Mouse (Mus musculus) neural tube, embryonic 15.5 days (tissue): ENCODE measurements at regions not wholly inside any gene's neighbourhood (a gene's known extent, or its start where the extent isn't known, plus 50 kb on each side); places are given as distances from the start of the nearest gene placed in this dataset.

Experiments
- ATAC-seq: fragments of 200-750 bp; cut with Nextera tagmentation; 2 replicates; pipeline ENCODE4 v1.8.0; 2017; ENCODE audit warnings: mild to moderate bottlenecking, moderate TSS enrichment, moderate library complexity; ENCODE audit not compliant: low FRiP score
- H3K27ac ChIP-seq: fragments of 300-500 bp; sonication (generic); replicated peaks from 2 replicates; pipeline ENCODE4 v1.5.1; 2015; ENCODE audit warnings: mild to moderate bottlenecking, inconsistent platforms
- H3K27me3 ChIP-seq: fragments of 300-500 bp; sonication (generic); replicated peaks from 2 replicates; pipeline ENCODE4 v1.6.1; 2015; ENCODE audit warnings: inconsistent platforms
- H3K36me3 ChIP-seq: fragments of 300-500 bp; sonication (generic); 2 replicates; pipeline ENCODE4 v1.6.1; 2015; ENCODE audit warnings: inconsistent platforms
- H3K4me1 ChIP-seq: fragments of 300-500 bp; sonication (generic); 2 replicates; pipeline ENCODE4 v1.6.1; 2015; ENCODE audit warnings: inconsistent platforms
- H3K4me2 ChIP-seq: fragments of 300-500 bp; sonication (generic); 2 replicates; pipeline ENCODE4 v1.6.1; 2015; ENCODE audit warnings: inconsistent platforms, mild to moderate bottlenecking, moderate library complexity
- H3K4me3 ChIP-seq: fragments of 300-500 bp; sonication (generic); replicated peaks from 2 replicates; pipeline ENCODE4 v1.5.1; 2015; ENCODE audit warnings: mild to moderate bottlenecking, inconsistent platforms
- H3K9ac ChIP-seq: fragments of 300-500 bp; sonication (generic); replicated peaks from 2 replicates; pipeline ENCODE4 v1.6.1; 2015; ENCODE audit warnings: mild to moderate bottlenecking, inconsistent platforms
- H3K9me3 ChIP-seq: fragments of 300-500 bp; sonication (generic); replicated peaks from 2 replicates; pipeline ENCODE4 v1.6.1; 2016; ENCODE audit warnings: inconsistent platforms
- WGBS: fragments of 180-500 bp; shearing (Covaris S2); methylation state at CpG from one replicate; pipeline ENCODE4 v1.1.7; 2015; ENCODE audit warnings: mixed read lengths; 5-methylcytosine and 5-hydroxymethylcytosine counted together

GRCm38 (mm10) chr8:128141290-128141966 lies 217.0 kb upstream of the Nrp1 start:
- Histone ChIP-seq H3K4me1 (no peaks in the 10 kb centered on the region), H3K9ac (no peak overlapping the region)
- whole genome bisulfite sequencing: 87% methylated on average over 4 of the region's 4 CpGs

GRCm38 (mm10) chr8:128148351-128148942 lies 210.0 kb upstream of the Nrp1 start:
- no peak overlapping the region for H3K4me2 ChIP-seq
- no peak overlapping the region for H3K27ac ChIP-seq
- H3K4me1 ChIP-seq: no peaks in the 10 kb centered on the region
- no peaks in the 10 kb centered on the region for H3K9me3 ChIP-seq
- WGBS: 90% methylated on average over 3 of the region's 3 CpGs
- H3K36me3 ChIP-seq: no peaks in the 10 kb centered on the region
- H3K4me3 ChIP-seq: no peak overlapping the region
- no peak for ATAC-seq
- no peak overlapping the region for H3K9ac ChIP-seq
- H3K27me3 ChIP-seq: no peaks in the 10 kb centered on the region

More at GRCm38 (mm10) chr8:128141290-128141966, 217.0 kb upstream of the Nrp1 start:
- H3K9me3 ChIP-seq: no peaks in the 10 kb centered on the region
- H3K27me3 ChIP-seq: no peaks in the 10 kb centered on the region
- no peak for ATAC-seq
- H3K36me3 ChIP-seq: no peaks in the 10 kb centered on the region
- H3K4me3 ChIP-seq: no peak overlapping the region
- no peak overlapping the region for H3K27ac ChIP-seq
- H3K4me2 ChIP-seq: no peak overlapping the region

GRCm38 (mm10) chr8:128155604-128156003 lies 202.8 kb upstream of the Nrp1 start:
- Histone ChIP-seq H3K27ac (no peak overlapping the region), H3K4me3 (no peak overlapping the region), H3K9me3 (no peaks in the 10 kb centered on the region), H3K9ac (no peak overlapping the region), H3K4me1 (no peaks in the 10 kb centered on the region), H3K36me3 (no peaks in the 10 kb centered on the region), H3K4me2 (no peak overlapping the region), H3K27me3 (no peaks in the 10 kb centered on the region)
- no peak for ATAC-seq

DNA sequence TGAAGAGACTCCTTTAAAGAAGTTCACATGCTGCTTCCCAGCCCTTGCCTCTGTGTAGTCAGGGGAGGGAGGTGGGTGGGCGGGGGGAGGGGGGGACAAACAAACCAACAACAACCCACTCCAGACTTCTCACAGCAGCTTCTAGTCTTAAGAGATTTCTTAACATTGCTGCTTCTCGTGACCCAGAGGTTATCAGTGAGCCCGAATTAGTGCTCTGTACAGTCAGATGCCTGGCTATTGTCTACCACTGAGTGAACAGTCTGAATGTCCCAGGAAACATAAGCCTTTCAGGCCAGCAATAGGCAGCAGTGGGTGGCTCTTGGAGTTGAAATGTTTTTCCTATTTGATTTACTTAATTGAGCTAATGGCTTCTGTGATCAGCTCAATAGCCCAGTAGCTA lies 202.2 kb upstream of the Nrp1 start:
- no peak overlapping the region for H3K9ac ChIP-seq

GRCm38 (mm10) chr8:128162857-128163256 lies 195.5 kb upstream of the Nrp1 start:
- Histone ChIP-seq H3K9ac (no peak overlapping the region), H3K27ac (no peak overlapping the region), H3K4me2 (no peak overlapping the region), H3K27me3 (no peaks in the 10 kb centered on the region), H3K4me1 (no peaks in the 10 kb centered on the region), H3K4me3 (no peak overlapping the region), H3K9me3 (no peaks in the 10 kb centered on the region), H3K36me3 (no peaks in the 10 kb centered on the region)
- no peak for ATAC-seq

More for the DNA sequence above, 202.2 kb upstream of the Nrp1 start:
- Histone ChIP-seq H3K4me1 (no peaks in the 10 kb centered on the region), H3K4me2 (no peak overlapping the region), H3K27me3 (no peaks in the 10 kb centered on the region), H3K27ac (0 out of 2 replicates have a peak overlapping the region, but pooled peaks have one; percentile 13), H3K9me3 (no peaks in the 10 kb centered on the region), H3K36me3 (no peaks in the 10 kb centered on the region), H3K4me3 (no peak overlapping the region)
- no peak for ATAC-seq
- 36% methylated on average over 3 of the region's 3 CpGs for WGBS

GRCm38 (mm10) chr8:128164976-128165375 lies 193.4 kb upstream of the Nrp1 start:
- Histone ChIP-seq H3K9ac (no peak overlapping the region), H3K36me3 (no peaks in the 10 kb centered on the region), H3K27ac (no peak overlapping the region), H3K4me3 (no peak overlapping the region), H3K4me2 (no peak overlapping the region), H3K4me1 (no peaks in the 10 kb centered on the region), H3K27me3 (no peaks in the 10 kb centered on the region), H3K9me3 (no peaks in the 10 kb centered on the region)
- no peak for ATAC-seq
- WGBS: 94% methylated on average over 5 of the region's 5 CpGs

DNA sequence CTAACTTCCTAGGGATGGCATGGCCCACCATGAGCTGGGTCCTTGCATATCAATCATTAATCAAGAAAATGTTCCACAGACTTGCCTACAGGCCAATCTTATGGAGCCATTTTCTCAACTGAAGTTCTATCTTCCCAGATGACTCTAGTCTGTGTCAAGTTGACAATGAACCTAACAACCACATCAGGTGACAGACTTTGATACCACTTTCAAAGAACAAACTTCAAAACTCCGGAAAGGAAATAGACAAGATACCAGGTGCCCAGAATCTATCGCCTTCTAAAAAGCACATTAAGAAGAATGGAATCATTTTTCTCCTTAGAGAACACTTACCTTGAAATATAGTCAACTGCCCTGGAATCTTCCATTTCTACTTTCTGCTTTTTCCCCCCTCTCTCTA lies 192.8 kb upstream of the Nrp1 start:
- H3K9ac ChIP-seq: no peak overlapping the region

GRCm38 (mm10) chr8:128166097-128166496 lies 192.3 kb upstream of the Nrp1 start:
- H3K27me3 ChIP-seq: no peaks in the 10 kb centered on the region
- H3K9me3 ChIP-seq: no peaks in the 10 kb centered on the region
- no peaks in the 10 kb centered on the region for H3K4me1 ChIP-seq
- no peak overlapping the region for H3K27ac ChIP-seq
- no peak for ATAC-seq
- H3K9ac ChIP-seq: no peak overlapping the region
- H3K4me2 ChIP-seq: no peak overlapping the region
- H3K4me3 ChIP-seq: no peak overlapping the region
- WGBS: 80% methylated on average over 4 of the region's 4 CpGs
- no peaks in the 10 kb centered on the region for H3K36me3 ChIP-seq

More for the DNA sequence above, 192.8 kb upstream of the Nrp1 start:
- WGBS: 92% methylated on average over 2 of the region's 2 CpGs
- Histone ChIP-seq H3K4me1 (no peaks in the 10 kb centered on the region), H3K9me3 (no peaks in the 10 kb centered on the region), H3K4me2 (no peak overlapping the region), H3K27ac (no peak overlapping the region), H3K4me3 (no peak overlapping the region), H3K27me3 (no peaks in the 10 kb centered on the region), H3K36me3 (no peaks in the 10 kb centered on the region)
- ATAC-seq: no peak

DNA sequence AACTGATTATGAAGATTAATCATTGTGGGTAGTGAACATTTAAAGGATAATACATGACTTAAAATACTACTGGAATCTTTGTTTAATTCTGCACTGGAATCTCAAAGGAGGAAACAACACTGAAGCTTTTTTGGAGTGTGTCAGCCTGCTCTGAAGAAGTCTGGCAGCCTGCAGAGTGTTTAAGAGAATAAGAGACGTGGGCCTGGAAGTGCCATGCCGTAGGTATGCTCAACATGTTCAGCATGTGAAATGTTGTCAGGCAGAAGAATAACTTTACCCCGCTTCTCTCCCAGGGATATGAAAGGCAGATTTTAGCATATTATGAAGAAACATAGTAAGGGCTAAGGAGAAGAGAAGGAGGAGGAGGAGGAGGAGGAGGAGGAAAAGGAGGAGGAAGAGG lies 189.6 kb upstream of the Nrp1 start:
- Histone ChIP-seq H3K27ac (no peak overlapping the region), H3K9me3 (no peaks in the 10 kb centered on the region), H3K36me3 (no peaks in the 10 kb centered on the region), H3K4me2 (no peak overlapping the region), H3K9ac (no peak overlapping the region), H3K27me3 (no peaks in the 10 kb centered on the region), H3K4me1 (0 out of 2 replicates have a peak, but pooled peaks cover 2% of the 10 kb centered on the region), H3K4me3 (no peak overlapping the region)
- WGBS: 79% methylated on average over 3 of the region's 3 CpGs
- no peak for ATAC-seq

DNA sequence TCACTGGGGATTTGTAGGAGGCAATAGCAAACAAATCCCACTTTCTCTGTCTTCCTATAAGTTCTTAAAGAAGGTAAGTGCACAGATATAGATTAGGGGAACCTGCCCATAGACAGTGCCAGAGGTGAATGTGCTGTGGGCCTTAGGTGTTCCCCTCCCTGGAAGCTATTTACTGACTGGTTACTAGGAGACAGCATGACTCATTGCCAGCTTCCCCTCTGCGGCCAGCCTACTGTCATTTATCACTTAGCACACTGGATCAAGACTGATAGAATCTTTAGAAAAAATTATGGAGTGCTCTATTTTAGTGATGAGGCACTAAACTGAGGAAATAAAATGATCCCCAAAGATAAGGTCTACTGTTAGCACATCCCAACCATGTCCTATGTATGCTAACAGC lies 187.3 kb upstream of the Nrp1 start:
- no peaks in the 10 kb centered on the region for H3K9me3 ChIP-seq
- 35% methylated on average over 1 of the region's 1 CpGs for WGBS
- no peak overlapping the region for H3K4me2 ChIP-seq
- H3K9ac ChIP-seq: no peak overlapping the region
- no peaks in the 10 kb centered on the region for H3K27me3 ChIP-seq
- no peaks in the 10 kb centered on the region for H3K36me3 ChIP-seq
- no peak overlapping the region for H3K4me3 ChIP-seq
- no peak overlapping the region for H3K27ac ChIP-seq
- ATAC-seq: no peak
- 0 out of 2 replicates have a peak, but pooled peaks cover 2% of the 10 kb centered on the region for H3K4me1 ChIP-seq

DNA sequence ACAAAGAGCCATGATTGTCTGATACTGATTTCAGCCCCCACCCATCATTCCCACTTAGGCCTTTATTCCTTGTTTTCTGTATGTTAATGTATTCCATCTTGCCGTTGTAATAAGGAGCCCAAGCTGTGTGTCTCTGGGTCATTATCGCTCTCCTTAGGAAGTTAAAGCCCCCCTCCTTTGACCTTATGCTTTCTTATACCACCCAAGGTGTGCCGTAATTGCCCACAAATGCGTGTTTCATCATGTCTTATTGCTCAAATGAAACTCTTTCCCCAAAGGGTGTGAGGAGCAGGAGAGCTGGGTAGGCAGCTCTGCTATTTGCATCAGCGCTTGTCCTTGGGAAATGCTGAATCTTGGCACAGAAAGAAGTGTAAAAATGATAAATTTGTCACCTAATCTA lies 178.2 kb upstream of the Nrp1 start:
- H3K4me1 ChIP-seq: peaks cover 21% of the 10 kb centered on the region
- H3K4me3 ChIP-seq: no peak overlapping the region
- H3K4me2 ChIP-seq: no peak overlapping the region
- H3K27me3 ChIP-seq: no peaks in the 10 kb centered on the region
- no peak overlapping the region for H3K27ac ChIP-seq
- ATAC-seq: peak; percentile 65
- no peak overlapping the region for H3K9ac ChIP-seq
- H3K9me3 ChIP-seq: no peaks in the 10 kb centered on the region
- 48% methylated on average over 5 of the region's 5 CpGs for WGBS
- no peaks in the 10 kb centered on the region for H3K36me3 ChIP-seq

GRCm38 (mm10) chr8:128183081-128183480 lies 175.3 kb upstream of the Nrp1 start:
- Histone ChIP-seq H3K36me3 (no peaks in the 10 kb centered on the region), H3K27ac (no peak overlapping the region), H3K4me1 (peaks cover 21% of the 10 kb centered on the region), H3K9me3 (no peaks in the 10 kb centered on the region), H3K27me3 (no peaks in the 10 kb centered on the region), H3K4me2 (no peak overlapping the region), H3K4me3 (no peak overlapping the region), H3K9ac (no peak overlapping the region)
- ATAC-seq: no peak
- WGBS: 16% methylated on average over 4 of the region's 4 CpGs
